Mouse (Mus musculus) spleen, adult 12 weeks (tissue): ENCODE data around the gene Pigt.
A peak's percentile ranks its signal among the peaks of the same experiment; 100 is the strongest.

ENCODE experiments used
- DNase-seq: peaks from one replicate; pipeline ENCODE4 v3.0.0; 2022; ENCODE audit warnings: low spot score

The Pigt gene

DNA sequence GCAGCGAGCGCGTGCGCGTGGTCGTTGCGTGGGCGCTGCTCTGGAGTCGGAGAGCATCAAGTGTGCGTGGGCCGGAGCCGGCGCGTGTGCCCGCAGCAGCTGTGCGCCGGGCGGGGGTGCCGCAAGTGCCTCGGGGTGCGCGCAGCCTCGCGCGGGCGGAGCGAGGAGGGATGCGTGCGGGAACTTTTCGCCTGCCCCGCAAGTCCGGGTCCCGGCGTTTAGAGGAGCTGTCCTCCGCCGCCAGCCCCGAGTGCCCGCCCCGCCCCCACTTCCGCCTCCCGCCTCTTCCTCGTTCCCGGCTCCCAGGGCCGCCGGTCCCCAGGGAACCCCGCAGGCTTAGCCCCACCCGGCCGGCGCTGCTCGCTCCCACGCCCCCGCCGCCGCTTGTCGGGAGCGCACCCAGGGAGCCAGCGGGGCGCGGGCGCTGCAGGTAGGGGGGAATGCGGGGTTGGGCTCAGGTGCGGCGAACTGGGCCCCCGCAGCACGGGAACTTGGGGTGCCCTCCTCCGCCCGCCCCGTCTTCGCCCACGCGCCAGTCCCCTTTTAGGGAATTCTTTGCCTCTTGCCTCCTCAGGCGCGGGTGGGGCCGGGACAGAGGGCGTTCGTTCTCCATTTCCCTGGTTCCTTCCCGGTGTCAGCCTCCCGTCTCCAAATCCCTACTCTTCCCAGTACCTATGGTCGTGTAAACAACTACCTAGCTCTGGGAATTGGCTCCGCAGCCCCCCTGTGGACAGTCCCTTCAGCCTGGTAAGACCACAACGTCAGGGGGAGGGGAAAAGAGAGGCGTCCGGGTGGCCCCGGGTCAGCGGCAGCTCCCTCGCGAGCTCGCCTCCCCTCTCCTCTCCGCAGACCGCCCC lies 10.8 kb upstream of the Pigt start:
- no peak for DNase-seq

DNA sequence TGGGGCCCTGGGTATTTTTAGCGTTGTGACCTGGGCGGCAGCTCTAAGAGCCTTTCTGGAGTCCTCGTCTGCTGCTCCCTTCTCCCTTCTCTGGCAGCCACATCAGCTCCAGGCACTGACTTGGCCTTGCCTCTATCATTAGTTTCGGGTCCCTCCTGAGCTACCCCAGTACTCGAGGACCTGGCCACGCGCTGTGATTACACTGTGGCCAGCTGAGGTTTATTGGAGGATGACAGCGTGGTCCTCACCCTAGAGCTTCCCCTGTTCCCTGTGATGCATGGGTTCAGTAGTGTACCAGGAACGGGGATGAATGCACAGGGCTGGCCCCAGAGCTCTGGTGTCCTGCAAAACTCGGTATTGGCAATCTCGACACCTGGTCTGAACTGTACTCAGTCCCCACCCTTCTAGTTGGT lies 10.2 kb upstream of the Pigt start:
- DNase-seq, result no peak

DNA sequence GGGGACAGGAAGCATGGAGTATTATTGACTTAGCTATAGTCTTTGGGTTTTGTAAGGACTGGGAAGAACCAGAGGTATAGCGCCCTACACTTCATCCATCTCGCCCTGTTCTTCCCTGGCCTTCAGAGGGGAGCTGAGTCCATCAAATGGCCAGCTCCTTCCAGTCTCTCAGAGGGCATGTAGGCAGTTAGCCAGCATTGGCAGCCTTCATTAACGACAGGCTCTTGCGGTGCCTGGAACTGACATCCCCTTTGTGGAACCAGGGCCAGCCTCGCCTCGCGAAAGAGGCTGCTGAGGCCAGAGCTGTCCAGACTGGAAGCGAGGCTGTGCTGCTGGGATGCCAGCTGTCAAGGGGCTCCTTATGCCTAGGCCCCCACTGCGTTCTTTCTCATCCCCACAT lies 9.5 kb upstream of the Pigt start:
- DNase-seq, result no peak

- no peak for DNase-seq
These were observed 3.2 kb upstream of the Pigt start for GRCm38 (mm10) chr2:164494126-164494525.

DNA sequence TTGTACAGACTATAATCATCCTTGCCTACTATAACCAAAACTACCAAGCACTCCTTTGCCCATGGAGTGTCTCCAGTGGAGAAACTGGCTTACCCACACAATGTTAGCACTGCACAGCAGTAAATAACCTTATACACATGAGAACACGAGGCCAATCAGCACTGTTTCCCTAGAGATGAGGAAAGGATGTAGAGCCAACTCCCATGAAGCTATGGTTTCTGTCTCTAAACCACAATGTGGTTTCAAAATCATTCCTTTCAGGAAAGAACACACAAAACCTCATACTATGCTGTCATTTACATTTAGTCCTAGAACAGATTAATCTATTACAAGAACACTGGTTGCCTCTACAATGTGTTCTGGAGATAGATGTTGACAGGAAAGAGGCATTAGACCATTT lies 989 bp upstream of the Pigt start:
- no peak for DNase-seq

- no peak for DNase-seq
These were observed 460 bp downstream of the Pigt start for GRCm38 (mm10) chr2:164497691-164498268.

DNA sequence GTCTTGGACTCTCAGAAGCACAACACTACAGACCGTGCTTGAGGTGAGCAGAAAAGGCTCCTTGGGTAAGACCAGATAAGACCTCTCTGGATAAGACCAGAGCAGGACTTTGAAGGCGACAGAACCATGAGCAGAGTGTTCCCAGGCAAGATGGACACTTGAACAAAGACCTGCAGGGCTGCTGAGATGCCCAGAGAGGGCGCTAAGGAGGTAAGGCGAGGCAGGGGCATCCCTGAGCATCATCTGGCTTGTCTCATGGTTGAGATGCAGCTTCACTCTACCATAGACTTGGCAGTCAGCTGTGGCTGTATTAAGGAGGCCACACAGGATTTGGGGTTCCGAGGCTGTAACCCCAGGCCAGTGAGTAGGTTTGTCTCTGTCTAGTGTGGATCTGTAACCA lies 2.0 kb downstream of the Pigt start:
- DNase-seq, result no peak

GRCm38 (mm10) chr2:164500511-164500910 lies 3.2 kb downstream of the Pigt start:
- no peak for DNase-seq

GRCm38 (mm10) chr2:164504919-164505318 lies 7.6 kb downstream of the Pigt start:
- DNase-seq, result no peak

GRCm38 (mm10) chr2:164505619-164506347 lies 8.5 kb downstream of the Pigt start:
- no peak for DNase-seq

- no peak for DNase-seq
These were observed 10.5 kb downstream of the Pigt start for GRCm38 (mm10) chr2:164507811-164508210.

DNA sequence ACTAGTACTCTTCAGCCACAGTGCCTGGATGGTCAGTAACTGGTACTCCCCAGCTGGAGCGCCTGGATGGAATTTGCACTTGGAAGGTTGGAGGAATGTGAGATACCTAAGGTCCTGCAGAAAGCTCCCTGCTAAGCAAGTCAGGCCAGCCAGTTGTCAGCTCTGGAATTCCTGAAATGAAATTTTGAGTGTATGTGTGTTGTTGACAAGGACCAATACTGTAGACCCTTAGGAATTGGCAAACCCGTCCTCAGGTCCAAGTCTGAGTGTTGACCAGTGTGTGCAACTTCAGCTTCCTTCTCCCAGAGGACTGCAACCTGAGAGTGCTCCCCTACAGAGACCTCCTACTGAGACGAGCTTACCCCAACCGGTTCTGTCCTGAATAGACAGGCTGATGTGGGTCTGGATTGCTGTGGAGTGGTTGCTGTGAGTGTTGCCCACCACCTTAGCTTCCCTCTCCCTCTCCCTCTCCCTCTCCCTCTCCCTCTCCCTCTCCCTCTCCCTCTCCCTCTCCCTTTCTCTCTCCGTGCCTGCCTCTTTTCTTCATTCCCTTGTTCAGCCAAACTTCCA lies 13.4 kb downstream of the Pigt start:
- no peak for DNase-seq

GRCm38 (mm10) chr2:164512121-164512909 lies 15.0 kb downstream of the Pigt start:
- no peak for DNase-seq

DNA sequence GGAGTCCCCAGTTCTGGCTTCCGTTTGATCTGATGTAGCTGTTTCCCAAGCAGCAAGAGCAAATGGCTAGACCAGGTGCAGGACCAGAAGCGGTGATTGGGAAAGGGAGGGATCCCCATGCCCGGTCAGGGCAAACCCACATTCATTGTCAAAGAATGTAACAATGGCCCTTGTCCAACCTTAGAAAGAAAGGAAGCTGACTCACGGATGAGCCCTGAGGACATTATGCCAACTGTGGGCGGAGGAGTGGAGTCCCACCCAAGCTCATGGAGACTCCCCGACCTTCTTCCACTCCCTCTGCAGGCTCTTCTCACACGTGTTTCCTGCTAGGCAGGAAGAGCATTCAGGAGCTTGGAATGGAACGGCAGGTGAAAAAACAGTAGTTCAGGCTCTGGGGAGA lies 16.1 kb downstream of the Pigt start:
- DNase-seq, result no peak

GRCm38 (mm10) chr2:164514916-164515315 lies 17.6 kb downstream of the Pigt start:
- no peak for DNase-seq

- DNase-seq, result no peak
These were observed 18.6 kb downstream of the Pigt start for GRCm38 (mm10) chr2:164515897-164516296.

DNA sequence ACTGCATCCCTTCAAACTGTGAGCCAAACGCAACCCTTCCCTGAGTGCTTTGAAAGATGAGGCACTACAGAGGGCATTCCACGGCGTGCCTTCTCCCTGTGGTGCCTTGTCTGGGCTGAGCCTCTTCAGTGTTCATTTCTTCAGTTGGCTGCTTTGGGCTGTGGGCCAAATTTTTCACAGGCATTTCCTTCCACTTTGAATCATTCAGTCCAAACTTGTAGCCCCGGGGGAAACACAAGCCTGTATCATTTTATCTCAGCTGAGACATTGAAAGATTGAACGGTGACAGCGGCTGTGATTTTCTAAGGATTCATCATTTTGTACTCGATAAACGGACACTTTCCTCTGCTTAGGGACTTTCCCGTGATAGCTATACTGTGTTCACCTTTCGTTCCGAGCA lies 19.3 kb downstream of the Pigt start:
- no peak for DNase-seq

GRCm38 (mm10) chr2:164517485-164518221 lies 20.3 kb downstream of the Pigt start:
- peak; percentile 41 for DNase-seq

- no peak for DNase-seq
These were observed 21.2 kb downstream of the Pigt start for GRCm38 (mm10) chr2:164518266-164519170.

GRCm38 (mm10) chr2:164519171-164519526 lies 21.8 kb downstream of the Pigt start:
- no peak for DNase-seq
